Mouse (Mus musculus) forebrain, postnatal 0 days (tissue): ENCODE data around the gene Syce3. TPM values are rescaled to one million over a fixed set of nuclear protein-coding genes. Genes with fewer than 3 reads are reported as not detected.
A peak's percentile ranks its signal among the peaks of the same experiment; 100 is the strongest.

ENCODE experiments used
- ATAC-seq: fragments of 200-750 bp; cut with Nextera tagmentation; 2 replicates; pipeline ENCODE4 v1.8.0; 2017; ENCODE audit warnings: mild to moderate bottlenecking, moderate library complexity
- DNase-seq: peaks from one replicate; pipeline ENCODE4 v3.0.0-alpha.2; 2015
- H3K27ac ChIP-seq: fragments of 300-500 bp; sonication (generic); 2 replicates; pipeline ENCODE4 v1.5.1; 2014; ENCODE audit warnings: low read depth, mild to moderate bottlenecking, antibody characterized with exemption, low read length, moderate library complexity, mixed read lengths
- H3K27me3 ChIP-seq: fragments of 300-500 bp; sonication (generic); 2 replicates; pipeline ENCODE4 v1.6.1; 2014; ENCODE audit warnings: mild to moderate bottlenecking, low read length, mixed read lengths; ENCODE audit not compliant: insufficient read depth
- H3K36me3 ChIP-seq: fragments of 300-500 bp; sonication (generic); 2 replicates; pipeline ENCODE4 v1.6.1; 2014; ENCODE audit warnings: mild to moderate bottlenecking, moderate library complexity; ENCODE audit not compliant: insufficient read depth
- H3K4me1 ChIP-seq: fragments of 300-500 bp; sonication (generic); 2 replicates; pipeline ENCODE4 v1.6.1; 2014; ENCODE audit warnings: antibody characterized with exemption; ENCODE audit not compliant: insufficient read depth
- H3K4me2 ChIP-seq: fragments of 300-500 bp; sonication (generic); 2 replicates; pipeline ENCODE4 v1.6.1; 2014; ENCODE audit warnings: low read depth, mild to moderate bottlenecking, moderate library complexity
- H3K4me3 ChIP-seq: fragments of 300-500 bp; sonication (generic); 2 replicates; pipeline ENCODE4 v1.5.1; 2014; ENCODE audit warnings: low read depth, low read length, mixed read lengths
- H3K9ac ChIP-seq: fragments of 300-500 bp; sonication (generic); 2 replicates; pipeline ENCODE4 v1.6.1; 2014; ENCODE audit warnings: mild to moderate bottlenecking
- H3K9me3 ChIP-seq: fragments of 300-500 bp; sonication (generic); 2 replicates; pipeline ENCODE4 v1.6.1; 2016; ENCODE audit warnings: low read length
- CTCF ChIP-seq: sonication (generic); IDR thresholded peaks from 2 replicates; pipeline ENCODE4 v1.5.1; 2016; ENCODE audit warnings: antibody characterized with exemption, control low read depth, low read depth
- WGBS: fragments of 180-500 bp; shearing (Covaris S2); extraction: QIAGEN DNeasy Blood & Tissue Kit; methylation state at CpG from one replicate; pipeline ENCODE4 v1.1.7; 2014; 5-methylcytosine and 5-hydroxymethylcytosine counted together
- polyA plus RNA-seq: library from polyadenylated mRNA; unstranded; fragments of >200 nt; fragmentation: Nextera tagmentation; extraction: Ambion mirVana; gene quantifications from 2 replicates; pipeline ENCODE4 v1.2.1, GENCODE M21; 2015
- total RNA-seq: library from RNA; depleted of rRNA; stranded (reverse); fragments of >200 nt; gene quantifications from 2 replicates; pipeline ENCODE4 v1.2.3, GENCODE M21; 2014

Syce3 gene
- total and polyA plus RNA-seq, 2 experiments from 2014 or later: not detected

DNA sequence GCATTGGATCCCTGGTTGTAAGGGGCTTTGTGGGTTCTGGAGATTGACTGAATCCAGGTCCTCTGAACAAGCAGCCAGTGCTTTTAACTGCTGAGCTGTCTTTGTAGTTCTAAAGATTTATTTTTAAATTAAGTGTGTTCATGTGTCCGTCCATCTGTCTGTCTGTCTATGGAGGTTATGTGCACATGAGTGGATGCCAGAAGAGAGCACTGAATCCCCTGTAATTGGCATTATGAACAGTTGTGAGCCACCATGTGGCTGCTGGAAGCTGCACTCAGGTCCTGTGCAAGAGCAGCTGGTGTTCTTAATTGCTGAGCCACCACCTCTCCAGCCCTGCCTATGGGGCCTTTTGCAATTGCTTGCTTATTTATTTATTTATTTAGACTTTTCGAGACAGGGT lies 12.2 kb downstream of the Syce3 start:
- H3K27ac ChIP-seq: no peak overlapping the region
- no peaks in the 10 kb centered on the region for H3K9me3 ChIP-seq
- H3K9ac ChIP-seq: no peak overlapping the region
- no peak for TF ChIP-seq CTCF
- ATAC-seq (no peak), DNase-seq (no peak)
- H3K36me3 ChIP-seq: no peaks in the 10 kb centered on the region
- H3K4me2 ChIP-seq: no peak overlapping the region
- WGBS: 55% methylated on average over 2 of the region's 2 CpGs
- H3K4me1 ChIP-seq: no peaks in the 10 kb centered on the region
- H3K27me3 ChIP-seq: no peaks in the 10 kb centered on the region
- H3K4me3 ChIP-seq: no peak overlapping the region

DNA sequence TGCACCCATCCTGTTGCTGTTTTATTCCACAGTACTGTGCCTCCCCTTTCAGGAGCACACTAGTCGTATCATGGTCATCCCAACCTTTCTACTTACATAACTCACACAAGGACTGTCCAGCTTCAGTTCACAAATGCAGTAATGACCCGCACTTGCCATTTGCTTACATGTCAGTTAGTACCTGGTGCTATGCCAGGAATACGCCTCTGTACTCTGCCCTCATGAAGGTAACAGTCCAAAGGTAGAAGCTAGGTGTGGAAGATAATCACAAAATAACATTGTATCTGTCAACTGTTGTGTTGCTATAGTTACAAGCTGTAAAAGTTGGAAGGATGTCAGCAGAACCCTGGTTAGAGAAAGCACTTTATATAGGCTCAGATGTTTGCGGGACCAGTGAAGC lies 13.4 kb downstream of the Syce3 start:
- H3K9me3 ChIP-seq: no peaks in the 10 kb centered on the region
- no peaks in the 10 kb centered on the region for H3K4me1 ChIP-seq
- no peak overlapping the region for H3K4me3 ChIP-seq
- no peak for DNase-seq
- no peaks in the 10 kb centered on the region for H3K27me3 ChIP-seq
- no peak for ATAC-seq
- 85% methylated on average over 4 of the region's 4 CpGs for WGBS
- H3K27ac ChIP-seq: no peak overlapping the region
- H3K4me2 ChIP-seq: no peak overlapping the region
- no peaks in the 10 kb centered on the region for H3K36me3 ChIP-seq
- no peak for TF ChIP-seq CTCF
- H3K9ac ChIP-seq: no peak overlapping the region

DNA sequence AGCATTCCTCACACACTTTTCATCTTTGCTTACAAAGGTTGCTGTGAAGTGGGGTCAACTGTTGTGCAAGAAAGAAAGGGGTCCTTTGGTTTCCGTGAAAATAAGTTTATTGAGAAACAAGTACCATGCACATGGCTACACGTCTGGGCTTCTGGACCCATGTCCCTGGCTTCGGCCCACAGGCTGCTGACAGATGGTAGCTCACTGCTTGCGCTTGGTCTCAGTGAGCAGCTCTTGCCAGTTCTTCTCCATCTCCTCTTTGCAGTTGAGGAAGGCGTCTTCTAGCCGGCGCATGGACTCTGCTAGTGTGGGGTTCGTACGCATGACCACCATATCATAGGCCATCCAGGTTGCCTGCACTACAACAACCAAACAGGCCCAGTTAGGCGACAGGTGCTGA lies 20.2 kb downstream of the Syce3 start:
- no peak for TF ChIP-seq CTCF
- ATAC-seq: no peak
- DNase-seq: no peak
- 81% methylated on average over 10 of the region's 10 CpGs for WGBS
- no peak overlapping the region for H3K4me2 ChIP-seq
- H3K9ac ChIP-seq: no peak overlapping the region
- H3K27me3 ChIP-seq: no peaks in the 10 kb centered on the region
- H3K9me3 ChIP-seq: no peaks in the 10 kb centered on the region
- H3K27ac ChIP-seq: no peak overlapping the region
- no peaks in the 10 kb centered on the region for H3K4me1 ChIP-seq
- no peaks in the 10 kb centered on the region for H3K36me3 ChIP-seq
- no peak overlapping the region for H3K4me3 ChIP-seq

DNA sequence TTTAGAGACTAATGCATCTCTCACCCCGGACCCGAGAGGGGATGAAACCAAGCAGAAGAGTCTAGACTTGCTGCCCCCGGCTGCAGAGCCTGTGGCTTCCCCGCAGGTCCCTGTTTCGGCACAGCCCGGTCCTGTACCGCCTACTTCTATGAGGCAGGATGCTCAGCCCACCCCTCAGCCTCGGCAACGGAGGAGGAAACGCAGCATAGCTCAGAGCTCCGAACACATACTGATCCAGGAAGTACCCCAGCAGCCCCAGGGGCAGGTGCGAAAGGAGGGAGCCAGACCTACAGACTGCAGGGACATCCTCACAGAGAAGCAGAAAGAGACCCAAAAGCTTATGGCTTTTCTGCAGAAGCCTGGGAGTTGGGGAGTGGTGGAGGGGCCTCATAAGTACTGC lies 23.2 kb downstream of the Syce3 start:
- H3K9me3 ChIP-seq: no peaks in the 10 kb centered on the region
- ATAC-seq (no peak), DNase-seq (no peak)
- H3K27ac ChIP-seq: no peak overlapping the region
- H3K27me3 ChIP-seq: no peaks in the 10 kb centered on the region
- 59% methylated on average over 12 of the region's 12 CpGs for WGBS
- H3K36me3 ChIP-seq: no peaks in the 10 kb centered on the region
- no peak overlapping the region for H3K4me2 ChIP-seq
- no peak overlapping the region for H3K4me3 ChIP-seq
- no peak for TF ChIP-seq CTCF
- no peaks in the 10 kb centered on the region for H3K4me1 ChIP-seq
- no peak overlapping the region for H3K9ac ChIP-seq

DNA sequence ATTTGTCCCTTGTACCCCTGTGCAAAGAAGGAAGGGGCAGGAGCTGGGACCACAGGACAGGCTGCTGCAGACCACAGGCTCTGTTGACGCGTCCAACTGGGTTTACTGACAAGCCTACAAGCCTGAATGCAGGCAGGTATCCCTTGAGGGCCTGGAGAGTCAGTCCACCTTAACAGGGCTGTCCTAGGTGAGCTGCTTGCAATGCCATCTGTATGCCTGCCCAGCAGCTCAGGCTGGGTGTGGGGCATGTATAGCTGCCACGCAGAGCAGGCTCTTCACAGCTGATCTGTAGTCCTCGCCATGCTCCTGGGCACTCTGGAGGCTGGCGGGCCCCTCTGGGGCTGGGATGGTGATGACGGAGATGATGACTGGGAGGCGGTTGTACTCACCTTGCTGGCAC lies 25.7 kb downstream of the Syce3 start, which contains the start of gene Klhdc7b:
Gene Klhdc7b, plus strand, starts transcription at position 301 of the 400 bp plus-strand sequence.
- Histone ChIP-seq H3K4me3 (no peak within 1 kb of the TSS), H3K4me1 (no peaks in the 10 kb centered on the region), H3K4me2 (no peak within 1 kb of the TSS), H3K27ac (no peak within 1 kb of the TSS), H3K9ac (no peak within 1 kb of the TSS), H3K9me3 (no peaks in the 10 kb centered on the region), H3K27me3 (0 out of 2 replicates have a peak, but pooled peaks cover 3% of the 10 kb centered on the region), H3K36me3 (no peaks in the 10 kb centered on the region)
- ATAC-seq (no peak), DNase-seq (no peak)
- WGBS: 91% methylated on average over 7 of the region's 7 CpGs
- no peak for TF ChIP-seq CTCF

DNA sequence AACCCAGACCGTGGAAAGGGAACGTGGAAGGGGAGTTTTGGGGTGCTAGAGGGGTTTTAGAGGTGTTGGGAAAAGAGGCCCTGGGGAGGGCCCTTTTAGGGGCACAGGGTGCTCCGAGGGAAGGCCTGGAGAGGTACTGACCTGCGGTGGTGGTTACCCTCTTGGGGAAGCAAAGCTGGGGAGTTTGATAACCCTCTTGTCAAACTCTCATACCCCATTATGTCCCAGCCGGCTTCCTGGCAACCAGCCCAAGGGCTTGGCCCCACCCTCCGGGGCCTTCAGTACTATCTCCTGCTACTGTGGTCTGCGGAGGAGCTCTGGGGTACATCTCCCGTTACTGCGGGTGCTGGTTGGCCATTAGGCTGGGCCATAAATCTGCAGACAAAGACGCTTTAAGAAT lies 30.9 kb downstream of the Syce3 start:
- Histone ChIP-seq H3K27me3 (peaks cover 32% of the 10 kb centered on the region), H3K4me3 (peak overlapping the region; percentile 37; the same call in 1 of the 2 replicates), H3K4me2 (peak overlapping the region; percentile 53), H3K4me1 (0 out of 2 replicates have a peak, but pooled peaks cover 4% of the 10 kb centered on the region), H3K9ac (peak overlapping the region; percentile 35), H3K9me3 (no peaks in the 10 kb centered on the region), H3K36me3 (no peaks in the 10 kb centered on the region), H3K27ac (no peak overlapping the region)
- WGBS: 9% methylated on average over 10 of the region's 10 CpGs
- DNase-seq (no peak), ATAC-seq (no peak)
- TF ChIP-seq CTCF: no peak

DNA sequence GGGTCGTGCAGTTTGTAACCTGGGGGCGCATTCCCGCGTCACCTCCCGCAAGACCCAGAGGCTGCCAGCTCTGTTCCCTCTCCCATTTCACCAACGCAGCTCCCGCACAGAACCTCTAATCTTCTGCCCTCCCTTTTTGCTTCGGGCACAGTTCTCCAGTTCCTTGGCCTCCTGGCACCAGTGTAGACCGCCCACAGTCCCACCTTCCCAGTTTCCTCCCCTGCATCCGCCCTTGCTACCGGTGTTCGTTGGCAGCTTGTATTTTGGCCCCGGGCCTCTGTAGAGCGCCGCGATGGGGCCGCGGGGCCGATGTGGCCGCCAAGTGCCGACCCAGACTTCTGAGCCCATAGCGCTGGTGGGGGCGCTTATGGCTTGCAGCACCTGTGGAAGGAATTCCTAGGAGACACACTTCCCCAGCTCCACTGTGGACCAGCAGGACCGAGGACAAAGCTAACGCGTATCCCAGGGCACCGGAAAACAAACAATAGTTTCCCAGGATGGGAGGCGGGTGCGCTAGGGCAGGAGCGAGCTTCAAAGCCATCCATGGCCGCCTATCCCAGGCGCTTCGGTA lies 31.4 kb downstream of the Syce3 start, which contains the start of gene Odf3b:
Gene Odf3b, minus strand, starts transcription at position 452 of the 571 bp plus-strand sequence.
- peaks cover 32% of the 10 kb centered on the region for H3K27me3 ChIP-seq
- H3K36me3 ChIP-seq: no peaks in the 10 kb centered on the region
- no peaks in the 10 kb centered on the region for H3K9me3 ChIP-seq
- peak within 1 kb of the TSS; percentile 35 for H3K9ac ChIP-seq
- 0 out of 2 replicates have a peak, but pooled peaks cover 4% of the 10 kb centered on the region for H3K4me1 ChIP-seq
- DNase-seq (peak; percentile 44), ATAC-seq (peak; percentile 7; the same call in 1 of the 2 replicates)
- 2% methylated on average over 32 of the region's 33 CpGs for WGBS
- H3K4me3 ChIP-seq: peak within 1 kb of the TSS; percentile 37
- H3K4me2 ChIP-seq: peak within 1 kb of the TSS; percentile 53
- H3K27ac ChIP-seq: no peak within 1 kb of the TSS
- TF ChIP-seq CTCF: no peak
